Mouse (Mus musculus): ENCODE measurements around the gene Kif3b. TPM values are rescaled to one million over a fixed set of nuclear protein-coding genes. Genes with fewer than 3 reads are reported as not detected.

Kif3b gene
- polyA plus RNA-seq (2017; shearing (Covaris generic)), result 34.5 TPM

DNA sequence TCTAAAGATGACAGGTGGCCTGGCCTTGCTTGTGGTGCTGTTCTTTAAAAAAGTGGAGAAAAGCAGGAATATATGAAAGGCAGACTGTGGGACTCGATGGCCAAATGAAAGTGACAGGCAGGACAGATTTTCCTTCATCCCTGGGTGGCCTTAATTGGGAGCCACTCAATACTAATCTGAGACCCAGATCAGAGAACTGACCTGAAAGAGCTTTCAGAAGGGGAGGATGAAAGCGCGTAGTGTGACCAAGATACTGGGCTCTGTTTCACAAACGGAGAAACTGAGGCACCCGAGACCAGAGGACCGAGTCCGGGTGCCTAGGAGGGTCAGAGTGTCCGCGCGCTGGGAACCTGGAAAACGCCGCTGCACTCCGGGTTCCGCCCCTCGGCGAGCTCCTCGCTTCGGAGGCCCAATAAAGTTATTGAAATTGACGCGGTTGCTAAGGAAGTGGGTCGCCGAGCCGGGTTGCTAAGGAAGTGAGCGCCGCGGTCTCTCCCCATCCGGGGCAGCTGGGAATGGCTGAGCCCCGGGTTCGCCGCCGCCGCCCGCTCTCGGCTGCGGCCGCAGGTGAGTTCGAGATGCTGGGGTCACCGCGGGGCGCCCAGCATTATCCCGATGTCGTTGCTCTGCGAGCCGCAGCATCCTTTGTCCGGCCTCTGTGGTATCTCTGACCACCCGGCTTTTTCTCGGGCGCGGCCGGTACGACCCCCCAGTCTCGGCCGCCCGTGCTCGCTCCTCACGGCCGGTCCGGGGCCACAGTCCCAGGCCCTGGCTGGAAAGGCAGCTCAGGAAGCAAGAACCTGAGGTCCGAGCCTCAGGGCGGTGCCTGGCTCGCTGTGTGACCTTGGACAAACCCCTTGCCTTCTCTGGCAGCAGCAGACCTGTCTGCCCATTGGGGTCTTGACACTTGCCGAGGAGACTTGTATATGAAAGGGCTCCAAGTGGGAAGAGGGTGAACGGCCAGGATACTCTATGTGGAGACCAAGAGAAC is at the start of gene Kif3b:
Gene Kif3b (plus strand): TSS at position 476 of the 991 bp plus-strand sequence.

DNA sequence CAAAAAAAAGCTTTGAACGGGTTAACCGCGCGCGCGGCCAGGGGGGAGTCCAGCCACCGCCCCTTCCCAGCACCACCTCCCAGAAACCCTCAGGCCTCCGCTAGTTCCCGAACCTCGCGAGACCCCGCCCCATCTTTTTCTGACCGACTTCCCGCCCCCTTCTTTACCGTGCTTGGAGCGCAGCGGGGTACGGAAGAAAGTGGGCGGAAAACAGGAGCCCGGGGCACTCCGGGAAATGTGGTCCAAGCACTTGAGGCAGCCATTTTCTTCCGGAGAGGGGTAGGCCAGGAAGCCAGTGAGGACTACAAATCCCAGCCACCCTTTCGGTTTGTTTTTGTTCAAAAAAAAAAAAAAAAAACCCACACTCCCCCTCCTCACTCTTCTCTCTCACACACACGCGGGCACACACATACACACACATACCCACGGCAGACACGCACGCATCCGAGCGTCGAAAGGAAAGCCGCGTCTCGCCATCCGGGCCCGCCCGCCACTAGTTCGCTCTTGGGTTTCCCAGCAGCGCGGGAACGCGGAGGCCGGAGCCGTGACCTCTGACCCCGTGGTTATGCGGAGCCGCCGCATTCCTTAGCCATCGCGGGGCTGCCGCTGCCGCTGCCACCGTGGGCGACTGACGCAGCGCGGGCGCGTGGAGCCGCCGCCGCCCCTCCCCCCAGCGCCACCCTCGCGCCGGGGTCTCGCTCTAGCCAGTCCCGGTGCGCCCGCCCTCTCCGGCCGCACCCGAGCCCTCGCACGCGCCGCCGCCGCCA is 54.4 kb downstream of the Kif3b start, which contains the start of gene Asxl1:
Gene Asxl1 (plus strand): TSS at position 376 of the 767 bp plus-strand sequence.

Other genes with a start within 250 kb of the Kif3b start
- not detected for gene Ccm2l, start 225.5 kb upstream of the Kif3b start, polyA plus RNA-seq (2017; shearing (Covaris generic))
- gene Hck, start 182.9 kb upstream of the Kif3b start, polyA plus RNA-seq (2017; shearing (Covaris generic)), result 2.1 TPM
- 64.6 TPM for gene Tm9sf4, start 130.1 kb upstream of the Kif3b start, polyA plus RNA-seq (2017; shearing (Covaris generic))
- 40.9 TPM for gene Tspyl3, start 66.0 kb upstream of the Kif3b start, polyA plus RNA-seq (2017; shearing (Covaris generic))
- 22.6 TPM for gene Plagl2, start 50.0 kb upstream of the Kif3b start, polyA plus RNA-seq (2017; shearing (Covaris generic))
- gene Pofut1, start 49.9 kb upstream of the Kif3b start, polyA plus RNA-seq (2017; shearing (Covaris generic)), result 28.5 TPM
- gene Asxl1, start 54.4 kb downstream of the Kif3b start, polyA plus RNA-seq (2017; shearing (Covaris generic)), result 19.5 TPM
- not detected for gene 4930404H24Rik, start 201.4 kb downstream of the Kif3b start, polyA plus RNA-seq (2017; shearing (Covaris generic))
- gene Nol4l, start 238.6 kb downstream of the Kif3b start, polyA plus RNA-seq (2017; shearing (Covaris generic)), result 6.4 TPM